Mouse (Mus musculus) intestine, embryonic 14.5 days (tissue): ENCODE measurements around the gene Pip5k1c. TPM values are rescaled to one million over a fixed set of nuclear protein-coding genes. Genes with fewer than 3 reads are reported as not detected.

Source experiments
- ATAC-seq: fragments of 200-750 bp; cut with Nextera tagmentation; replicated peaks from 2 replicates; pipeline ENCODE4 v1.8.0; 2017; ENCODE audit warnings: low read depth, moderate number of reproducible peaks, moderate TSS enrichment, moderate library complexity; ENCODE audit not compliant: low FRiP score, low TSS enrichment
- DNase-seq: peaks from one replicate; pipeline ENCODE4 v3.0.0-alpha.2; 2018; ENCODE audit warnings: low spot score
- H3K27ac ChIP-seq: fragments of 300-500 bp; sonication (generic); 2 replicates; pipeline ENCODE4 v1.5.1; 2014; ENCODE audit warnings: low read depth, mild to moderate bottlenecking, control low read depth
- H3K27me3 ChIP-seq: fragments of 300-500 bp; sonication (generic); replicated peaks from 2 replicates; pipeline ENCODE4 v1.6.1; 2014; ENCODE audit warnings: low read length, control low read depth; ENCODE audit not compliant: control insufficient read depth, insufficient read depth
- H3K36me3 ChIP-seq: fragments of 300-500 bp; sonication (generic); 2 replicates; pipeline ENCODE4 v1.6.1; 2014; ENCODE audit warnings: low read length, control low read depth; ENCODE audit not compliant: control insufficient read depth, insufficient read depth
- H3K4me1 ChIP-seq: fragments of 300-500 bp; sonication (generic); replicated peaks from 2 replicates; pipeline ENCODE4 v1.6.1; 2014; ENCODE audit warnings: low read length, control low read depth, mixed read lengths; ENCODE audit not compliant: control insufficient read depth, insufficient read depth
- H3K4me2 ChIP-seq: fragments of 300-500 bp; sonication (generic); 2 replicates; pipeline ENCODE4 v1.6.1; 2014; ENCODE audit warnings: low read length
- H3K4me3 ChIP-seq: fragments of 300-500 bp; sonication (generic); 2 replicates; pipeline ENCODE4 v1.5.1; 2014; ENCODE audit warnings: low read depth, low read length, control low read depth, mixed read lengths
- H3K9ac ChIP-seq: fragments of 300-500 bp; sonication (generic); 2 replicates; pipeline ENCODE4 v1.6.1; 2014; ENCODE audit warnings: mild to moderate bottlenecking, low read length
- H3K9me3 ChIP-seq: fragments of 300-500 bp; sonication (generic); 2 replicates; pipeline ENCODE4 v1.6.1; 2016; ENCODE audit warnings: low read length, control low read depth; ENCODE audit not compliant: control insufficient read depth
- WGBS: fragments of 180-500 bp; shearing (Covaris S2); extraction: QIAGEN DNeasy Blood & Tissue Kit; methylation state at CpG from one replicate; pipeline ENCODE4 v1.1.7; 2014; 5-methylcytosine and 5-hydroxymethylcytosine counted together
- polyA plus RNA-seq: library from polyadenylated mRNA; unstranded; fragments of >200 nt; fragmentation: Nextera tagmentation; extraction: Ambion mirVana; gene quantifications from 2 replicates; pipeline ENCODE4 v1.2.1, GENCODE M21; 2014

Gene Pip5k1c
- polyA plus RNA-seq, 1 experiment from 2014 or later: 57.3 TPM

GRCm38 (mm10) chr10:81358209-81358608 lies 65.4 kb downstream of the Pip5k1c start:
- Histone ChIP-seq H3K4me3 (peak overlapping the region; percentile 71), H3K9me3 (no peaks in the 10 kb centered on the region), H3K4me2 (peak overlapping the region; percentile 97), H3K4me1 (peaks cover 18% of the 10 kb centered on the region), H3K9ac (peak overlapping the region; percentile 73), H3K36me3 (peaks cover 9% of the 10 kb centered on the region; the same call in 1 of the 2 replicates), H3K27me3 (peaks cover 8% of the 10 kb centered on the region), H3K27ac (no peak overlapping the region)
- no peak for DNase-seq
- WGBS: 38% methylated on average over 4 of the region's 4 CpGs
- ATAC-seq: no peak

- H3K27ac ChIP-seq: no peak overlapping the region
- 56% methylated on average over 1 of the region's 1 CpGs for WGBS
- peaks cover 9% of the 10 kb centered on the region; the same call in 1 of the 2 replicates for H3K36me3 ChIP-seq
- peaks cover 21% of the 10 kb centered on the region for H3K4me1 ChIP-seq
- DNase-seq (no peak), ATAC-seq (no peak)
- H3K27me3 ChIP-seq: peaks cover 14% of the 10 kb centered on the region
- H3K4me3 ChIP-seq: no peak overlapping the region
- peak overlapping the region; percentile 97 for H3K4me2 ChIP-seq
- no peaks in the 10 kb centered on the region for H3K9me3 ChIP-seq
- no peak overlapping the region for H3K9ac ChIP-seq
Measured at GRCm38 (mm10) chr10:81358841-81359240, 66.1 kb downstream of the Pip5k1c start.

- no peak for DNase-seq
- WGBS: 60% methylated on average over 8 of the region's 8 CpGs
Measured at GRCm38 (mm10) chr10:81360721-81361120, 68.0 kb downstream of the Pip5k1c start.

GRCm38 (mm10) chr10:81362336-81362949 lies 69.7 kb downstream of the Pip5k1c start:
- DNase-seq: no peak
- Histone ChIP-seq H3K4me1 (peaks cover 31% of the 10 kb centered on the region), H3K36me3 (peaks cover 19% of the 10 kb centered on the region), H3K4me2 (no peak overlapping the region), H3K27me3 (peaks cover 29% of the 10 kb centered on the region), H3K4me3 (no peak overlapping the region), H3K27ac (no peak overlapping the region), H3K9ac (no peak overlapping the region), H3K9me3 (no peaks in the 10 kb centered on the region)
- WGBS: 71% methylated on average over 12 of the region's 12 CpGs
- ATAC-seq: no peak

More at GRCm38 (mm10) chr10:81360721-81361120, 68.0 kb downstream of the Pip5k1c start:
- peaks cover 37% of the 10 kb centered on the region for H3K4me1 ChIP-seq
- H3K4me3 ChIP-seq: no peak overlapping the region
- H3K27ac ChIP-seq: no peak overlapping the region
- peaks cover 9% of the 10 kb centered on the region; the same call in 1 of the 2 replicates for H3K36me3 ChIP-seq
- peaks cover 29% of the 10 kb centered on the region for H3K27me3 ChIP-seq
- no peak for ATAC-seq
- H3K9ac ChIP-seq: no peak overlapping the region
- H3K4me2 ChIP-seq: no peak overlapping the region
- no peaks in the 10 kb centered on the region for H3K9me3 ChIP-seq

- Histone ChIP-seq H3K4me3 (peak overlapping the region; percentile 32), H3K4me1 (peaks cover 21% of the 10 kb centered on the region), H3K9me3 (no peaks in the 10 kb centered on the region)
Measured at GRCm38 (mm10) chr10:81363436-81364346, 70.9 kb downstream of the Pip5k1c start.

GRCm38 (mm10) chr10:81364666-81365065 lies 71.9 kb downstream of the Pip5k1c start:
- Histone ChIP-seq H3K27me3 (peaks cover 29% of the 10 kb centered on the region), H3K4me3 (peak overlapping the region; percentile 32; the same call in 1 of the 2 replicates), H3K27ac (no peak overlapping the region), H3K4me1 (peaks cover 19% of the 10 kb centered on the region), H3K9ac (0 out of 2 replicates have a peak overlapping the region, but pooled peaks have one; percentile 16), H3K9me3 (no peaks in the 10 kb centered on the region), H3K4me2 (peak overlapping the region; percentile 56), H3K36me3 (peaks cover 41% of the 10 kb centered on the region)
- ATAC-seq (peak; percentile 6; the same call in 1 of the 2 replicates), DNase-seq (no peak)
- WGBS: 11% methylated on average over 28 of the region's 28 CpGs

More at GRCm38 (mm10) chr10:81363436-81364346, 70.9 kb downstream of the Pip5k1c start:
- H3K27me3 ChIP-seq: peaks cover 29% of the 10 kb centered on the region
- H3K4me2 ChIP-seq: peak overlapping the region; percentile 56
- WGBS: 14% methylated on average over 53 of the region's 54 CpGs
- 0 out of 2 replicates have a peak overlapping the region, but pooled peaks have one; percentile 5 for H3K9ac ChIP-seq
- H3K36me3 ChIP-seq: peaks cover 31% of the 10 kb centered on the region
- ATAC-seq (no peak; the same call in 1 of the 2 replicates), DNase-seq (no peak)
- no peak overlapping the region for H3K27ac ChIP-seq

- H3K4me1 ChIP-seq: peaks cover 19% of the 10 kb centered on the region
- H3K27me3 ChIP-seq: peaks cover 29% of the 10 kb centered on the region
- H3K4me2 ChIP-seq: no peak overlapping the region
- no peaks in the 10 kb centered on the region for H3K9me3 ChIP-seq
- WGBS: 37% methylated on average over 4 of the region's 4 CpGs
- DNase-seq: no peak
- peaks cover 45% of the 10 kb centered on the region for H3K36me3 ChIP-seq
- H3K27ac ChIP-seq: no peak overlapping the region
- no peak overlapping the region for H3K9ac ChIP-seq
- peak overlapping the region; percentile 32; the same call in 1 of the 2 replicates for H3K4me3 ChIP-seq
- peak; percentile 21; the same call in 1 of the 2 replicates for ATAC-seq
Measured at GRCm38 (mm10) chr10:81365073-81365472, 72.3 kb downstream of the Pip5k1c start.

- Histone ChIP-seq H3K4me2 (peak within 1 kb of the TSS; percentile 56), H3K4me1 (peaks cover 19% of the 10 kb centered on the region), H3K4me3 (peak within 1 kb of the TSS; percentile 32; the same call in 1 of the 2 replicates), H3K9me3 (no peaks in the 10 kb centered on the region), H3K27ac (no peak within 1 kb of the TSS), H3K36me3 (peaks cover 53% of the 10 kb centered on the region), H3K9ac (0 out of 2 replicates have a peak within 1 kb of the TSS, but pooled peaks have one; percentile 16), H3K27me3 (peaks cover 29% of the 10 kb centered on the region)
- DNase-seq: peak; percentile 72
- 35% methylated on average over 12 of the region's 12 CpGs for WGBS
- peak; percentile 26 for ATAC-seq
Measured at GRCm38 (mm10) chr10:81365672-81366476, 73.1 kb downstream of the Pip5k1c start, which contains the start of gene 4930404N11Rik. Gene 4930404N11Rik, minus strand, starts transcription at chr10:81365816.
